Mouse (Mus musculus) macrophage (primary cell): ENCODE measurements around the gene Ccer2. TPM values are rescaled to one million over a fixed set of nuclear protein-coding genes. Genes with fewer than 3 reads are reported as not detected.
A peak's percentile ranks its signal among the peaks of the same experiment; 100 is the strongest.

Experiments used
- H3K27ac ChIP-seq: fragments of 350-480 bp; formaldehyde crosslinking; 2 replicates; pipeline ENCODE4 v1.9.0; 2021
- H3K36me3 ChIP-seq: fragments of 350-480 bp; formaldehyde crosslinking; 2 replicates; pipeline ENCODE4 v1.9.0; 2021; ENCODE audit errors: inconsistent target
- H3K4me3 ChIP-seq: fragments of 350-480 bp; formaldehyde crosslinking; 2 replicates; pipeline ENCODE4 v1.9.0; 2021; ENCODE audit errors: inconsistent target
- H3K79me2 ChIP-seq: fragments of 350-480 bp; formaldehyde crosslinking; 2 replicates; pipeline ENCODE4 v1.9.0; 2021; ENCODE audit errors: inconsistent target
- whole genome bisulfite sequencing: methylation state at CpG from one replicate; pipeline ENCODE4 v1.1.7; 2026; ENCODE audit warnings: inconsistent platforms; ENCODE audit not compliant: missing documents; 5-methylcytosine and 5-hydroxymethylcytosine counted together
- polyA plus RNA-seq: library from polyadenylated mRNA; stranded (reverse); fragments of 250-400 nt; gene quantifications from 3 replicates; pipeline ENCODE4 v1.2.4, GENCODE M21; 2018; ENCODE audit warnings: inconsistent platforms

The Ccer2 gene
- polyA plus RNA-seq, 1 experiment from 2014 or later, result not detected

GRCm38 (mm10) chr7:28807641-28808220 is 51.8 kb downstream of the Ccer2 start:
- WGBS, result 78% methylated on average over 6 of the region's 8 CpGs
- Histone ChIP-seq H3K4me3 (peak overlapping the region; percentile 68; the same call in 1 of the 2 replicates), H3K79me2 (peaks cover 15% of the 10 kb centered on the region), H3K36me3 (no peaks in the 10 kb centered on the region), H3K27ac (peak overlapping the region; percentile 96)

- peaks cover 22% of the 10 kb centered on the region for H3K79me2 ChIP-seq
- peaks cover 2% of the 10 kb centered on the region; the same call in 1 of the 2 replicates for H3K36me3 ChIP-seq
- peak within 1 kb of the TSS; percentile 68 for H3K4me3 ChIP-seq
- WGBS, result 3% methylated on average over 35 of the region's 35 CpGs
- peak within 1 kb of the TSS; percentile 96 for H3K27ac ChIP-seq
Observed at GRCm38 (mm10) chr7:28808221-28808941, 52.4 kb downstream of the Ccer2 start, which contains the start of gene Hnrnpl. Hnrnpl (plus strand) TSS chr7:28808541.

Other genes with a start within 250 kb of the Ccer2 start
- not detected in 3 replicates for gene Ifnl2, start 245.7 kb upstream of the Ccer2 start, polyA plus RNA-seq
- not detected in 3 replicates for gene Ifnl3, start 233.3 kb upstream of the Ccer2 start, polyA plus RNA-seq
- gene Sycn, start 215.3 kb upstream of the Ccer2 start, polyA plus RNA-seq, result not detected in 3 replicates
- not detected in 3 replicates for gene Nccrp1, start 208.9 kb upstream of the Ccer2 start, polyA plus RNA-seq
- gene Samd4b, start 158.0 kb upstream of the Ccer2 start, polyA plus RNA-seq, result 24.6 to 26.8 TPM (median 25.5 TPM) in 3 replicates
- 7.4 to 9.1 TPM (median 7.5 TPM) in 3 replicates for gene Pak4, start 158.0 kb upstream of the Ccer2 start, polyA plus RNA-seq
- not detected in 3 replicates for gene Acp7, start 124.8 kb upstream of the Ccer2 start, polyA plus RNA-seq
- gene Fbxo27, start 63.3 kb upstream of the Ccer2 start, polyA plus RNA-seq, result not detected in 3 replicates
- 0.09 TPM in 1 of 3 replicates, not detected in the others for gene Fbxo17, start 39.4 kb upstream of the Ccer2 start, polyA plus RNA-seq
- gene Mrps12, start 14.4 kb upstream of the Ccer2 start, polyA plus RNA-seq, result 30.6 to 48.9 TPM (median 42.1 TPM) in 3 replicates
- gene Sars2, start 14.2 kb upstream of the Ccer2 start, polyA plus RNA-seq, result 4.6 to 7.1 TPM (median 5.6 TPM) in 3 replicates
- 103 to 230 TPM (median 168 TPM) in 3 replicates for gene Sirt2, start 10.6 kb downstream of the Ccer2 start, polyA plus RNA-seq
- 29.5 to 40.8 TPM (median 37.9 TPM) in 3 replicates for gene Nfkbib, start 11.3 kb downstream of the Ccer2 start, polyA plus RNA-seq
- gene Rinl, start 32.8 kb downstream of the Ccer2 start, polyA plus RNA-seq, result 21.6 to 44.7 TPM (median 44.4 TPM) in 3 replicates
- 170 to 242 TPM (median 175 TPM) in 3 replicates for gene Hnrnpl, start 52.4 kb downstream of the Ccer2 start, polyA plus RNA-seq
- 92.1 to 101 TPM (median 96.5 TPM) in 3 replicates for gene Ech1, start 69.0 kb downstream of the Ccer2 start, polyA plus RNA-seq
- 0.96 to 1.1 TPM (median 1.1 TPM) in 3 replicates for gene Lgals4, start 77.7 kb downstream of the Ccer2 start, polyA plus RNA-seq
- gene Lgals7, start 107.7 kb downstream of the Ccer2 start, polyA plus RNA-seq, result not detected in 3 replicates
- gene Capn12, start 125.2 kb downstream of the Ccer2 start, polyA plus RNA-seq, result 0.22 TPM in 1 of 3 replicates, not detected in the others
- gene Actn4, start 206.2 kb downstream of the Ccer2 start, polyA plus RNA-seq, result 117 to 186 TPM (median 183 TPM) in 3 replicates
- 201 to 248 TPM (median 241 TPM) in 3 replicates for gene Eif3k, start 225.7 kb downstream of the Ccer2 start, polyA plus RNA-seq
- gene Map4k1, start 225.9 kb downstream of the Ccer2 start, polyA plus RNA-seq, result 3.7 to 5.2 TPM (median 4.7 TPM) in 3 replicates